Mouse (Mus musculus): ENCODE results near the gene Steap3.

DNA sequence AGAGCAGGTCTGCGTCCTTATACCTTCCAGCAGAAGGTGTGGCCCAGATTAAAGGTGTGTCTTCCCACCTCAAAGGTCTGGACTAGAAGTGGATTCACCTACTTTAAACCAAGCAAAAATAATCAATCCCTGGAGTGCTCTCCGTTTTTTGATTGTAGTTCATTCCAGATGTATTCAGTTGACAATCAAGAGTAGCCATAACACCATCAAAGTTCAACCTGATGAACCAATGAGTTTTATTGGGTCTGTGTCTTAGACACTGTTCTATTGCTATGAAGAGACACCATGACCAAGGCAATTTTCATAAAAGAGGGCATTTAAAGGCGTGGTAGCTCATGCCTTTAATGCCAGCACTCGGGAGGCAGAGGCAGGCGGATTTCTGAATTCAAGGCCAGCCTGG, at the start of gene Steap3:
- TF ChIP-seq POLR2A (IDR thresholded peaks at IDR 0.05; ENCODE audit: insufficient read depth, low read length) = no peak
- no peak for TF ChIP-seq EP300 (IDR thresholded peaks at IDR 0.05; ENCODE audit: insufficient read depth, low read depth, low read length)
- no peak for TF ChIP-seq CTCF (IDR thresholded peaks at IDR 0.05; ENCODE audit: low read depth, low read length)
